Mouse (Mus musculus): ENCODE results near the gene Macrod2. TPM values are rescaled to one million over a fixed set of nuclear protein-coding genes. Genes with fewer than 3 reads are reported as not detected.

Gene Macrod2
- polyA plus RNA-seq, 2 experiments: 2.1 to 7.7 TPM

GRCm38 (mm10) chr2:140912179-140912578, 517.1 kb downstream of the Macrod2 start:
- TF ChIP-seq CTCF (IDR thresholded peaks at IDR 0.05; ENCODE audit: low read depth): no peak
- TF ChIP-seq EP300 (IDR thresholded peaks at IDR 0.05; ENCODE audit: low read depth): no peak
- Histone ChIP-seq H3K4me2 (ENCODE audit: low read depth) (no peak overlapping the region), H3K36me3 (replicated peaks; ENCODE audit: control insufficient read depth, insufficient read depth, low read depth) (no peaks in the 10 kb centered on the region), H3K27ac (no peak overlapping the region), H3K9ac (replicated peaks) (no peak overlapping the region), H3K4me3 (ENCODE audit: insufficient read depth in 1 of 2, low read depth in 2 of 2, low read length in 2 of 2) (no peak overlapping the region), H3K27me3 (ENCODE audit: control insufficient read depth, insufficient read depth, low read length) (no peaks in the 10 kb centered on the region), H3K9me3 (ENCODE audit: control insufficient read depth, low read length) (no peaks in the 10 kb centered on the region), H3K4me1 (replicated peaks; ENCODE audit: control insufficient read depth in 2 of 2, insufficient read depth in 2 of 2, low read length in 1 of 2) (no peaks in the 10 kb centered on the region)
- ATAC-seq (ENCODE audit: insufficient read depth): no peak
- no peak for DNase-seq (ENCODE audit: low read depth in 3 of 3, low spot score in 3 of 3)
- WGBS (ENCODE audit: insufficient replicate concordance): 47% methylated on average over 1 of the region's 1 CpGs

GRCm38 (mm10) chr2:140912931-140913330, 517.8 kb downstream of the Macrod2 start:
- Histone ChIP-seq H3K27me3 (ENCODE audit: control insufficient read depth, insufficient read depth, low read length) (no peaks in the 10 kb centered on the region), H3K4me3 (ENCODE audit: insufficient read depth in 1 of 2, low read depth in 2 of 2, low read length in 2 of 2) (no peak overlapping the region), H3K9ac (replicated peaks) (no peak overlapping the region), H3K4me2 (ENCODE audit: low read depth) (no peak overlapping the region), H3K4me1 (replicated peaks; ENCODE audit: control insufficient read depth in 2 of 2, insufficient read depth in 2 of 2, low read length in 1 of 2) (no peaks in the 10 kb centered on the region), H3K9me3 (ENCODE audit: control insufficient read depth, low read length) (no peaks in the 10 kb centered on the region), H3K36me3 (replicated peaks; ENCODE audit: control insufficient read depth, insufficient read depth, low read depth) (no peaks in the 10 kb centered on the region), H3K27ac (no peak overlapping the region)
- WGBS (ENCODE audit: insufficient replicate concordance): 74% methylated on average over 2 of the region's 2 CpGs
- DNase-seq (ENCODE audit: low read depth in 3 of 3, low spot score in 3 of 3) (no peak), ATAC-seq (ENCODE audit: insufficient read depth) (no peak)
- TF ChIP-seq CTCF (IDR thresholded peaks at IDR 0.05; ENCODE audit: low read depth): no peak
- no peak for TF ChIP-seq EP300 (IDR thresholded peaks at IDR 0.05; ENCODE audit: low read depth)

GRCm38 (mm10) chr2:140913679-140914412, 518.7 kb downstream of the Macrod2 start:
- TF ChIP-seq CTCF (IDR thresholded peaks at IDR 0.05; ENCODE audit: low read depth) (no peak), EP300 (IDR thresholded peaks at IDR 0.05; ENCODE audit: low read depth) (no peak)
- no peak overlapping the region for H3K4me3 ChIP-seq (ENCODE audit: insufficient read depth in 1 of 2, low read depth in 2 of 2, low read length in 2 of 2)
- H3K9ac ChIP-seq (replicated peaks): no peak overlapping the region
- H3K4me1 ChIP-seq (replicated peaks; ENCODE audit: control insufficient read depth in 2 of 2, insufficient read depth in 2 of 2, low read length in 1 of 2): no peaks in the 10 kb centered on the region
- no peak overlapping the region for H3K27ac ChIP-seq
- no peak for DNase-seq (ENCODE audit: low read depth in 3 of 3, low spot score in 3 of 3)
- no peaks in the 10 kb centered on the region for H3K36me3 ChIP-seq (replicated peaks; ENCODE audit: control insufficient read depth, insufficient read depth, low read depth)
- H3K9me3 ChIP-seq (ENCODE audit: control insufficient read depth, low read length): no peaks in the 10 kb centered on the region
- no peaks in the 10 kb centered on the region for H3K27me3 ChIP-seq (ENCODE audit: control insufficient read depth, insufficient read depth, low read length)
- 59% methylated on average over 7 of the region's 7 CpGs for WGBS (ENCODE audit: insufficient replicate concordance)
- H3K4me2 ChIP-seq (ENCODE audit: low read depth): no peak overlapping the region
- ATAC-seq (ENCODE audit: insufficient read depth): no peak

GRCm38 (mm10) chr2:140926922-140927321, 531.8 kb downstream of the Macrod2 start:
- Histone ChIP-seq H3K4me2 (ENCODE audit: low read depth) (no peak overlapping the region), H3K36me3 (replicated peaks; ENCODE audit: control insufficient read depth, insufficient read depth, low read depth) (no peaks in the 10 kb centered on the region), H3K9me3 (ENCODE audit: control insufficient read depth, low read length) (no peaks in the 10 kb centered on the region), H3K9ac (replicated peaks) (no peak overlapping the region), H3K27ac (no peak overlapping the region), H3K4me1 (replicated peaks; ENCODE audit: control insufficient read depth in 2 of 2, insufficient read depth in 2 of 2, low read length in 1 of 2) (no peaks in the 10 kb centered on the region), H3K4me3 (ENCODE audit: insufficient read depth in 1 of 2, low read depth in 2 of 2, low read length in 2 of 2) (no peak overlapping the region), H3K27me3 (ENCODE audit: control insufficient read depth, insufficient read depth, low read length) (no peaks in the 10 kb centered on the region)
- ATAC-seq (ENCODE audit: insufficient read depth): no peak
- no peak for DNase-seq (ENCODE audit: low read depth in 3 of 3, low spot score in 3 of 3)
- TF ChIP-seq EP300 (IDR thresholded peaks at IDR 0.05; ENCODE audit: low read depth) (no peak), CTCF (IDR thresholded peaks at IDR 0.05; ENCODE audit: low read depth) (peak; percentile 57)

- no peaks in the 10 kb centered on the region for H3K9me3 ChIP-seq (ENCODE audit: control insufficient read depth, low read length)
- TF ChIP-seq CTCF (IDR thresholded peaks at IDR 0.05; ENCODE audit: low read depth) (no peak), EP300 (IDR thresholded peaks at IDR 0.05; ENCODE audit: low read depth) (no peak)
- H3K4me3 ChIP-seq (ENCODE audit: insufficient read depth in 1 of 2, low read depth in 2 of 2, low read length in 2 of 2): no peak overlapping the region
- WGBS (ENCODE audit: insufficient replicate concordance): 68% methylated on average over 1 of the region's 1 CpGs
- DNase-seq (ENCODE audit: low read depth in 3 of 3, low spot score in 3 of 3) (no peak), ATAC-seq (ENCODE audit: insufficient read depth) (no peak)
- H3K9ac ChIP-seq (replicated peaks): no peak overlapping the region
- H3K27ac ChIP-seq: no peak overlapping the region
- H3K27me3 ChIP-seq (ENCODE audit: control insufficient read depth, insufficient read depth, low read length): no peaks in the 10 kb centered on the region
- no peaks in the 10 kb centered on the region for H3K4me1 ChIP-seq (replicated peaks; ENCODE audit: control insufficient read depth in 2 of 2, insufficient read depth in 2 of 2, low read length in 1 of 2)
- no peak overlapping the region for H3K4me2 ChIP-seq (ENCODE audit: low read depth)
- H3K36me3 ChIP-seq (replicated peaks; ENCODE audit: control insufficient read depth, insufficient read depth, low read depth): no peaks in the 10 kb centered on the region
Measured at GRCm38 (mm10) chr2:140934483-140934882, 539.4 kb downstream of the Macrod2 start.
